Mouse (Mus musculus): ENCODE data around the gene Larp4.

The Larp4 gene

DNA sequence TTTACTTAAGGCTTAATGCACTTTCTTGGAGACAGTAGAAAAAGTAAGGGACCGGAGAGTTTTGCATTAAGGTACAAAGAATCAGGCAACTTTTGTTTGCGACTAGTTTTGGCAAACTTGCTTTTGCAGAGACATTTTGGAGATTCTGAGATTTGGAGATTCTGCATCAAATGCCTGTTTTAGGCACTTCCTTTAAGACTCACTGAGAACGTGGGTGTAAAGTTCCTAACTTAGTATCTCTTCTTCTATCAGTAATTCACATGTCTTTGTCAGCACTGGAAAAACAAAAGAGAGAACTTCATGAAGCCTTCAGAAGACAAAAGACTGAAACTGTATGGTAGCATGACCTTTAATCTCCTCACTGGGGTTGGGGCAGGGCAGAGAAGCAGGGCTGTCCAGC lies 87.8 kb downstream of the Larp4 start:
- peak; percentile 61; the same call in 1 of the 2 replicates for ATAC-seq (ENCODE audit: low TSS enrichment)

- ATAC-seq (ENCODE audit: low TSS enrichment), result no peak
These were observed 88.3 kb downstream of the Larp4 start for GRCm38 (mm10) chr15:100058143-100058542.

DNA sequence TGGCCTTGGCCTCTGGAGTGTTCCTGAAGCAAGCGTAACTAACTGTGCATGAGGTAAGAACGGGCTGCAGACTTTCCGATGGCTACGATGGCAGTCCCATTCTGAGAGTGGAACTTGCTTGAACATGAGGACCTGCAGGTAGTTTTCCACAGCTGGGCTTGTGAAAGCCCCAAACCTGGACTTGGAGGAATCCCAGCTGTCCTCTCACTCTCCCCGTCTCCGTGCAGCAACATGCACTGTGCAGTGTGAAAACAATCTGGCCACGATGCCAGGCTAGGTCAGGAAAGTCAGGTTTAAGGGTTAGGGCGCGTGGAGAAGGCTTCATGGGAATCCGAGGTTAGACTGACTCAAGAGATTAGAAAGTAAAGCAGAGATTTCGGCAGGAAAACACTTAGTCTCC lies 89.0 kb downstream of the Larp4 start:
- ATAC-seq (ENCODE audit: low TSS enrichment), result no peak

GRCm38 (mm10) chr15:100059626-100060311 lies 89.9 kb downstream of the Larp4 start:
- ATAC-seq (ENCODE audit: low TSS enrichment), result no peak

- no peak for ATAC-seq (ENCODE audit: low TSS enrichment)
These were observed 90.8 kb downstream of the Larp4 start for GRCm38 (mm10) chr15:100060513-100061140.

DNA sequence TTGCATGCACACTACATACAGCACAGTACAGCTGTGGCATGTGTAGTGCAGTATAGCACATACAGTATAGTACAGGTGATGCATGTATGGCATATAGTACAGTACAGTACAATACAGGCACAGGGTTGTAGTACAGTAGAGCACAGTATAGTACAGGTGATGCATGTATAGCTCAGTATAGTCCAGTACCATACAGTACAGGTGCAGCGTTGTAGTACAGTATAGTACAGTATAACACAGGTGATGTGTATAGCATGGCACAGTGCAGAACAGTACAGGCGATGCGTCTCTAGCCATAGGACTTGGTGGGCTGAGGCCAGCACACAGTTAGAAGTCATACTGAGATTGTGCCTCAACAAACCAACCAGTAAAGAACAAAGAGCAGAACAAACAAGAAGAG lies 91.5 kb downstream of the Larp4 start:
- no peak for ATAC-seq (ENCODE audit: low TSS enrichment)

GRCm38 (mm10) chr15:100063229-100063773 lies 93.4 kb downstream of the Larp4 start:
- ATAC-seq (ENCODE audit: low TSS enrichment), result no peak
